Mouse (Mus musculus) liver, adult 2 months (tissue): Measurements from ENCODE around the gene Ctso. TPM values are rescaled to one million over a fixed set of nuclear protein-coding genes. Genes with fewer than 3 reads are reported as not detected.

Experiments used
- DNase-seq: peaks from one replicate; pipeline ENCODE4 v3.0.0-alpha.2; 2011; ENCODE audit warnings: low read depth, low spot score; ENCODE audit errors: extremely low read depth
- H3K27ac ChIP-seq: fragments of 200-500 bp; replicated peaks from 2 replicates; pipeline ENCODE4 v1.5.1; 2012; ENCODE audit warnings: low read depth, mild to moderate bottlenecking, control low read depth, inconsistent platforms, low read length; ENCODE audit not compliant: insufficient read depth
- H3K27me3 ChIP-seq: fragments of 200-500 bp; 2 replicates; pipeline ENCODE4 v1.6.1; 2012; ENCODE audit warnings: mild to moderate bottlenecking, moderate library complexity, low read length, inconsistent platforms; ENCODE audit not compliant: control insufficient read depth, insufficient read depth
- H3K36me3 ChIP-seq: fragments of 200-500 bp; 2 replicates; pipeline ENCODE4 v1.6.1; 2012; ENCODE audit warnings: low read length, inconsistent platforms; ENCODE audit not compliant: control insufficient read depth, insufficient read depth
- H3K4me1 ChIP-seq: fragments of 200-500 bp; 2 replicates; pipeline ENCODE4 v1.6.1; 2011; ENCODE audit warnings: low read length; ENCODE audit not compliant: control insufficient read depth, insufficient read depth
- H3K4me3 ChIP-seq: fragments of 200-500 bp; 2 replicates; pipeline ENCODE4 v1.5.1; 2011; ENCODE audit warnings: low read depth, mild to moderate bottlenecking, control low read depth, low read length, moderate library complexity; ENCODE audit not compliant: insufficient read depth
- H3K79me2 ChIP-seq: fragments of 200-500 bp; 2 replicates; pipeline ENCODE4 v1.6.1; 2012; ENCODE audit warnings: inconsistent platforms, mild to moderate bottlenecking, low read length, moderate library complexity; ENCODE audit not compliant: control insufficient read depth, insufficient read depth
- H3K9ac ChIP-seq: fragments of 200-500 bp; 2 replicates; pipeline ENCODE4 v1.6.1; 2012; ENCODE audit warnings: low read depth, mild to moderate bottlenecking, control low read depth, inconsistent platforms, low read length
- CTCF ChIP-seq: fragments of 200-500 bp; IDR thresholded peaks from 2 replicates; pipeline ENCODE4 v1.5.1; 2011; ENCODE audit warnings: low read depth, low read length, control low read depth
- POLR2A ChIP-seq: fragments of 200-500 bp; IDR thresholded peaks from 2 replicates; pipeline ENCODE4 v1.6.1; 2011; ENCODE audit warnings: low read length, control low read depth; ENCODE audit not compliant: insufficient read depth; ENCODE audit errors: extremely low read depth
- WGBS: fragments of 180-500 bp; shearing (Covaris S2); methylation state at CpG from one replicate; pipeline ENCODE4 v1.1.7; 2018; 5-methylcytosine and 5-hydroxymethylcytosine counted together
- polyA plus RNA-seq: library from polyadenylated mRNA; depleted of rRNA; stranded (reverse); fragments of >200 nt; gene quantifications from 2 replicates; pipeline ENCODE4 v1.2.3, GENCODE M21; 2012
- total RNA-seq: library from RNA; depleted of rRNA; stranded (reverse); fragments of >200 nt; gene quantifications from 2 replicates; pipeline ENCODE4 v1.2.3, GENCODE M21; 2014

The Ctso gene
- total and polyA plus RNA-seq, 2 experiments, result 14.3 to 54.7 TPM

GRCm38 (mm10) chr3:81916030-81916686 is 16.2 kb upstream of the Ctso start:
- no peak for DNase-seq
- Histone ChIP-seq H3K36me3 (no peaks in the 10 kb centered on the region), H3K27me3 (no peaks in the 10 kb centered on the region), H3K4me3 (no peak overlapping the region), H3K79me2 (no peaks in the 10 kb centered on the region), H3K9ac (no peak overlapping the region), H3K27ac (no peak overlapping the region), H3K4me1 (no peaks in the 10 kb centered on the region)
- TF ChIP-seq POLR2A (no peak), CTCF (no peak)
- 74% methylated on average over 5 of the region's 5 CpGs for WGBS

DNA sequence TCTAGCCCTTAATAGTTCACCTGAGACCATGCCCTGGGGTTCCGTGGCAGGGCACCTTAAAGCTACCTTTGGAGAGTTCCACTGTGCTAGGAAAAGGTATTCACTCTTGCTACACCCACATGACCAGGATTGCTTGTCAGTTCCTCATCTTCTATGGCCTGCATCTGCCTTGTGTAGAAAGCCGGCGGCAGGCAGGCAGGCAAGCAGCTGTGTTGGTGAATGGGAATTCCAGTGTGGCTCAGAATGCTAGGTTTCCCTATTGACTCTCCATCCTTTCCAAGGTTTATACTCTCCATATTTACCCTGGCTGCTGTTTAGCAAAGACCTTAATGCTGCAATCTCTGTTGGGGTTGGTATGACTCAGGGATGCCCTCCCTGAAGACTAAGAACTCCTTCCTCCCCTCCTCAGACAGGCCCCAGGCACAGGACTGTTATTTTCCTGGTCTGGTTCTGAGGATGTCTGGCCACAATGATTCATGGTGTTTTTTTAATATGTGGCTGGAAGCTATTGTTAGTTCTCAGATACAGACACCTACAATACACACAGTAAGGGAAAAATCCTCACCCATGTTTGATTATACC is 15.0 kb upstream of the Ctso start:
- Histone ChIP-seq H3K4me1 (no peaks in the 10 kb centered on the region), H3K27me3 (no peaks in the 10 kb centered on the region), H3K4me3 (no peak overlapping the region), H3K27ac (no peak overlapping the region), H3K9ac (no peak overlapping the region), H3K79me2 (no peaks in the 10 kb centered on the region), H3K36me3 (no peaks in the 10 kb centered on the region)
- no peak for DNase-seq
- WGBS, result 86% methylated on average over 3 of the region's 3 CpGs
- TF ChIP-seq POLR2A (no peak), CTCF (no peak)

DNA sequence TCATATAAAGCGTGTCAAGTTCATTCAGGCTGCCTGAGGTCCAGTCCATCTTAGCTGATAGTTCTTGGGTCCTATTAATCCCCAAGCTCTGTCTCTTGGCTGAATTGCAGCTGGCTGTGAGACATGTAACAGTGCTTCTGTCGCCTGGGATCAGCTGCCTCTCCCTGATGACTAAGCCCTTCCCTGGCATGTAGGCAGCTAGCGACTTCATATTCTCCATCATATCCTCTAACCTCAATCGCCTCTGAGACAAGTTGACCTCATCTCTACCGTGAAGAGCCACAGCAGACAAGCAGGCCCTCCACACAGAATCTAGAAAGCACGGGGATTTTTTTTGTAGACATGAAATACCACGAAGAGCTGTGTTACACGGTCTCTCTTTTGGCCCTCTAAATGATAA is 14.2 kb upstream of the Ctso start:
- no peak for DNase-seq
- no peak overlapping the region for H3K9ac ChIP-seq
- H3K27me3 ChIP-seq, result no peaks in the 10 kb centered on the region
- 83% methylated on average over 8 of the region's 8 CpGs for WGBS
- no peaks in the 10 kb centered on the region for H3K79me2 ChIP-seq
- no peak overlapping the region for H3K27ac ChIP-seq
- no peaks in the 10 kb centered on the region for H3K4me1 ChIP-seq
- H3K36me3 ChIP-seq, result no peaks in the 10 kb centered on the region
- H3K4me3 ChIP-seq, result no peak overlapping the region
- no peak for TF ChIP-seq POLR2A
- TF ChIP-seq CTCF, result no peak

DNA sequence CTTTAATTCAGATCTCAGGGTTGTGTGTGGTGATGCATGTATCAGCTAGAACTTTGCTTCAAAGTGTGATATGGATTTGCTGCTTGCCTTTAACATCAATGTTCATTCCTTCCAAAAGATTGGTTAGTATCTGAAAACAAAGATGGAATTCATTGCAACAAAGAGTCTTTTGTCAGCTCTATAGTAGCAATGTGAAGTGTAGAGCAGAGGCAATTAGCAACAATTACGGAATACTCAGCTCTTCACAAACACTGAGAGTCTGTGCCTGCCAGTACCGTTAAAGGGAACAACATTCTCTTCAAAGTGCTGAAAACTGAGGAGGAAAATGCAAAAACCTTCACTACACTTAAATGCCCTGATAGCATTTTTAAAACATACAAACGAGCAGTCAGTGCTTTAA is 12.7 kb upstream of the Ctso start:
- WGBS, result 76% methylated on average over 3 of the region's 3 CpGs
- Histone ChIP-seq H3K27me3 (no peaks in the 10 kb centered on the region), H3K9ac (no peak overlapping the region), H3K36me3 (no peaks in the 10 kb centered on the region), H3K4me1 (no peaks in the 10 kb centered on the region), H3K27ac (no peak overlapping the region), H3K79me2 (no peaks in the 10 kb centered on the region), H3K4me3 (no peak overlapping the region)
- no peak for DNase-seq
- TF ChIP-seq CTCF (no peak), POLR2A (no peak)

DNA sequence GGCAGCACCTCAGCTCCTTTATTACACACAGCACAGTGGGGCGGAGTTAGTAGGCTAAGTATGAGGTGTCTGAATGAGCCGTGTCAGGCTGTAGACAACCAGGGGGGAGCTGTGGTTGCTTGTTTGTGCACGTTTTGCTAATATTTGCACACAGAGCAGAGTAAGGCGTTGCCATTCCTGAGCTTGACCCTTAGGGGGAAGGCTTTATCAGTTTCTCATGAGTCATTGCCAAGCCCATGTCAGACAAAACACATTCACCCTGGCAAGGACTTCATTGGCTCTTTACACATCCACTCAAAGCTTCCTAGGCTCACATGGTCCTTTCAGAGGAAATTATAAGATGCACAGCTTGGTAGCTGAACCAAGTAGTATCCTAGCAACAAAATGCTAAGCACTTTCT is 9.5 kb upstream of the Ctso start:
- Histone ChIP-seq H3K27me3 (no peaks in the 10 kb centered on the region), H3K4me1 (no peaks in the 10 kb centered on the region), H3K4me3 (no peak overlapping the region), H3K36me3 (no peaks in the 10 kb centered on the region), H3K79me2 (no peaks in the 10 kb centered on the region), H3K27ac (no peak overlapping the region), H3K9ac (no peak overlapping the region)
- 25% methylated on average over 4 of the region's 4 CpGs for WGBS
- no peak for TF ChIP-seq POLR2A
- no peak for TF ChIP-seq CTCF
- DNase-seq, result no peak

DNA sequence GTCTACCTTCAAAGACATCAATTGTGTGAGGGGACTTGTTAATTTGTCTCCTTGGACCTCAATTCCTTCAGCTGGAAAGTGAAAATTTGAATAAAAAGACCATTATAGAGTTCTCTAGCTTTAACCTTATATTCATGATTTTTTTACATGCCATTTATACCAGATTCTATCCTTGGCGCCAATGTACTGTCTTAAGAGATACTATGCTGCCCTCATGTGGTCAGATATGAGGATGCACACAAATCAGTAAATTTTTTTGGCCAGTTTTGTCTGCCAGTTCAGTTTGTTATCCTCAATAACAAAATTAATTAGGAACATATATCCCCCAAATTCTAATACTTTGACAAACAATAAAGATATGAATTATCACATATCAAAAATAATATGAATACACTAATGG is 7.5 kb upstream of the Ctso start:
- no peak overlapping the region for H3K4me3 ChIP-seq
- H3K36me3 ChIP-seq, result no peaks in the 10 kb centered on the region
- no peak overlapping the region for H3K27ac ChIP-seq
- TF ChIP-seq POLR2A (no peak), CTCF (peak; percentile 47)
- no peaks in the 10 kb centered on the region for H3K79me2 ChIP-seq
- no peaks in the 10 kb centered on the region for H3K27me3 ChIP-seq
- WGBS, result 3% methylated on average over 1 of the region's 1 CpGs
- H3K4me1 ChIP-seq, result no peaks in the 10 kb centered on the region
- peak; percentile 61 for DNase-seq
- H3K9ac ChIP-seq, result no peak overlapping the region
